Mouse (Mus musculus): ENCODE results near the gene Rab30.
"Not testable (repeated sequence)": the region's sequence is repeated elsewhere in the genome, so short reads cannot be mapped to it uniquely, and the experiment has no call there.

Gene Rab30

DNA sequence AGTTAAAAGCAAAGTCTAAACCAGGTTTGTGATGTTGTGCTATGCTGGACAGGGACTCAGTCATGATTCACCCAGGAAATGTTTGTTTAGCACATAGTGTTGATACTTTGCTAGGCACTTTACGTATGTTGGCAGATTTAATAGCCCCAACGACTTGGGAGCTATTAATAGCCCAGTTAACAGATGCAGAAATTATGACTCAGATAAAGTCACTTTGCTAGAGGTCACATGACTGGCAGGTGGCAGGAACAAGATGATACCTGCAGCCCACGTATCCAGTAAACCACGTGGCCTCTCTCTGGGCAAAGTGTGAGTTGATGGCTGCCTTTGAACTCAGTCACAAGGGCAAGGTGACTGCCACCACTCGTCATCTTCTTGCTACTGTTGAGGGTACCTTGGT is 16.7 kb downstream of the Rab30 start:
- DNase-seq, result no peak

DNA sequence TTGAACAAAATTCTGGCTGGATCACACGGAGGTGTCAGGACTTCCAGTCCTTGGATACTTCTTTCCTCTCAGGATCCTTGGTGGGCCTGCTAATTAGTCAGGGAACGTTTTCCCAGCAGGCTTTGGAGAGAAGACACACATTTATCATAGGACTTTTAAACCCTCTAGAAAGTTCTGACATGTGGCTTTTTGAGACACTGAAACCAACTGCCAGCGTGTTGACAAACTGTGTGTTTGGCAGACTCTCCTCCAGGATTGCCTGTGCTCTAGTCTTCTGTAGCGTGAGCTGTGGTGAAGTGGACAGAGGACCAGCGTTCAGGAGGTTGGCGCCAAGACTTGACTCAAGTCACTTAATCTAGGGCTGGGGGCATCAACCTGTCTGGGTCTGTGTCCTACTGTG is 19.2 kb downstream of the Rab30 start:
- DNase-seq, result no peak

DNA sequence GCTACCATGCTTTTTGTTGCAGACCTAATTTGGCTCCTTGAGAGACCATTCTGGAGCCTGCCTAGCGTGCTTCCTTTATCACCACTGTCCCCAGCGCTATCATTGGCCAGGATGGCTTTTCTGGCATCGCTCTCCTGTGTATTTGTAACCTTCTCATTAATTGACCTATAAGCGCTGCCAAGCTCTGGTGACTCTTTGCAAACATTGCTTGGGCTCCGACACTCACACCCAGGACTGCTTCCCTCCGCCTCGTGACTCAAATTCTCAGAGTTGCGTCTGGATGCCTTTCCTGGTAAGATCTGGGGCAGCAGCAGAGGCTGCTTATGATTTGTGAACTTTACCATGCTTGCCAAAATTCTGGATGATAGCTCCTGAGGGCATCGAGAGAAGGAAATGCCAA is 19.8 kb downstream of the Rab30 start:
- DNase-seq, result no peak

DNA sequence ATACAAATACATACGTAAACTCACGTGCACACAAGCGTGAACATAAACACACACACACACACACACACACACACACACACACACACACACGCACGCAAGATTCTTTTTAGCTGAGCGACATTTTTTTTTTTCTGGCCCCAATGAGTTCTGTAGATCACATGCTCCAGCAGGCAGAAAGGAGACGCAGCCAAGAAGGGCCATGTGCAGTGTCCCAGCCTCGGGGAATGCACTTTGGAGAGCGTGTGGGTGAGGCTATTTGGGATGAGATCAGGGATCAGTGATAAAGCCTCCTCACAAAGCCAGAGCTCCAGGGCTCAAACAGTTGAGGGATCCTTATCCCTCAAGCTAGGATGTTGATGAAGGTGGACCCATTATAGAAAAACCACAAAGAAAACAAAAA is 24.0 kb downstream of the Rab30 start:
- no peak for DNase-seq

DNA sequence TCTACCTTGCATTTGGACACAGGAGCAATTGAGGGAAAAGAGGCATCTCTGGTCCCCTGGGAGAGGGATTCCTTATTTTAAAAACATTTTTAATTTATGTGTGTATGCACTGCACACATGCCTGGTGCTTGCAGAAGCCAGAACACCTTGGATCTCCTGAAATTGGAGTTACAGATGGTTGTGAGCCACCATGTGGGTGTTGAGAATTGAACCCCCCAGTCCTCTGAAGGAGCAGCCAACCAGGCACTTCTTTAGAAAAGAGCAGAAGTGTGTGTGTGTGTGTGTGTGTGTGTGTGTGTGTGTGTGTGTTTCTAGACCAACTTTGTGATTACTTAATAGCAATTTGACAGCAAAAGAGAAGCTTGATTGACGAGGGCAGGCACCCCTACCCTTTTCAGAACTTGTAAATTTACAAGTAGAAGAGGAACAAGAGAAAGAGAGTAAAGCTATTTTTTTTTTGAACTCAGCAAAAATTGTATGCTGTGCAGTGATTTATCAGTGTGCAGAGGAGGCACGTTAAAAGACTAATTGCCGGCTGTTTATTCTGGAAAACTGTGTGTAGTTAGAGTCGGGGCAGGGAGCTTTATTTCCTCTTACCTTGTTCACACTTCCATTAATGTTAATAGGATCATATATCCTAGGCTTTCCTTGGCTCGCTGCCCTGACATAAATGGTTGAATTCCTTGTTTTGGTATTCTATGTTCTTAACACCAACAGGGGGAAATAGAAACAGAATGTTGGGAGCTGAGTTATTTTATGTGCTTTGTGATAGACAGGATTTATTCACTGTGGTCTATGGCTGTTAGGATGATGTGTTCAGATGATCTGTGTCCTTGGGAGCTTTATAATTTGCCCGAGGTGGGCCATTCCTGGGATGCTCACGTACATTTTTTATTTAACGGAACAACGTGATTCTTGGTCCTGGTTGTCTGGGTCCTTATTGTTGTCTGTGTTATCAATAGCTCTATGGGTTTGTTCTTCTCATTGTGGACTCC is 25.0 kb downstream of the Rab30 start:
- no peak for DNase-seq

DNA sequence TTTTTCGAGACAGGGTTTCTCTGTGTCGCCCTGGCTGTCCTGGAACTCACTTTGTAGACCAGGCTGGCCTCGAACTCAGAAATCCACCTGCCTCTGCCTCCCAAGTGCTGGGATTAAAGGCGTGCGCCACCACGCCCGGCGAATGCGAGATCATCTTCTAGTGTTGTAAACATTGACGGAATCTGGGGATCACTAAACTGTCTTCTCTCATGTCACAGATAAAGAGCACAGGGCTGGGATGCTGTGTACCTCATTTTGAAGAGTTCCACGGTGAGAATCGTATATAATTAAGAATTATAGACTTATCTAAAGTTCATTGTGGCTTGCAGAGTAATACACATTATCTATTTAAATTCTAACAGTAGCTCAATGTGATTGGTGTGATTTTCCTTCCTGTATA is 26.7 kb downstream of the Rab30 start:
- DNase-seq, result not testable (repeated sequence)

DNA sequence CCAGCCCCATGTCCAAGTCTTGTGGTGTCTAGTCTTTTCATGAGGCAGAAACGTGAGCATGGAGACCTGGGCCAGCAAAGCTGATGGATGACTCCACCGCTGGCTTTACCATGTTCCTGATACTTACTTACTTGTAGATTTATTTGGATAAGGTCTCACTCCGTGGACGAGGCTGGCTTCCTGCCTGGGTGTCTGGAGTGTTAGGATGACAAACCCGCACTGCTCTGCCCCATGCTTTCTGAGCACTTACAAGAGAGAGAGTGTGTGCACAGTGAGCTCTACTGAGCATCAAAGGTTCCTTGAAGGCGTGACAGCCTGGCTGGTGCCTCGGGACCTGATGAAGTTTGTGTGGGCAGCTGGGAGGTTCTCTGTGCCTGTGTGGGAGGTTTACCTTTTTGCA is 27.5 kb downstream of the Rab30 start:
- DNase-seq, result no peak

DNA sequence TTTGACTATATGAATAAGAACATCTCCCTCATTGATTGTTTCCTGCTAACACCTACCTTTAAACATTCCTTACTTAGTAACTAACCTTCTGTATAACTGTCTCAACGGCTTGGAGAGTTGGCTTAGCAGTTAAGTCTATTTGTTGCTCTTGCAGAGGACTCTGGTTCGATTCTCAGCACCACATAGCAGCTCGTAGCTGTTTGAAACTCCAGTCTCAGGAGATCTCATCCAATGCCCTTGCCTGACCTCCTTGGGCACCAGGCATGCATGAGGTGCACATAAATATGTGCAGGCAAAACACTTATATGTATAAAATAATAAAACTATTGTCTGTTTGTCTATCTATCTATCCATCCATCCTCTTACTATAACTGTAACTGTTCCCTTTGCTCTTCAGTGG is 31.6 kb downstream of the Rab30 start:
- DNase-seq, result no peak

DNA sequence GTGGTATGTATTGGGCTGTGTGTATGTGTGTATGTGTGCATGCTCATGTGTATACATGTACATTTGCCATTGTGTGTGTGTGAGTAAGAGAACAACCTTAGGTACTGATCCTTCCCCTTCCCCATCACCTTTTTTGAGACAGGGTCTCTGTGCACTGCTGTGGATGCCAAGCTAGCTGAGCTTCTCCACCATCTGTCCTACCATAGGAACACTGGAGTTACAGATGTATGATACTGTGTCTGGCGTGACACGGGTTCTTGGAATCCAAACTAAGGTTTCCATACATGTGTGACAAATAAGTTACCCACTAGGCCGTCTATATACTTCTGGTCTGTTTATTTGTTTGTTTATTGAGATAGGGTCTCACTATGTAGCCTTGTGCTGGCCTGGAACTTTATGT is 32.2 kb downstream of the Rab30 start:
- no peak for DNase-seq

DNA sequence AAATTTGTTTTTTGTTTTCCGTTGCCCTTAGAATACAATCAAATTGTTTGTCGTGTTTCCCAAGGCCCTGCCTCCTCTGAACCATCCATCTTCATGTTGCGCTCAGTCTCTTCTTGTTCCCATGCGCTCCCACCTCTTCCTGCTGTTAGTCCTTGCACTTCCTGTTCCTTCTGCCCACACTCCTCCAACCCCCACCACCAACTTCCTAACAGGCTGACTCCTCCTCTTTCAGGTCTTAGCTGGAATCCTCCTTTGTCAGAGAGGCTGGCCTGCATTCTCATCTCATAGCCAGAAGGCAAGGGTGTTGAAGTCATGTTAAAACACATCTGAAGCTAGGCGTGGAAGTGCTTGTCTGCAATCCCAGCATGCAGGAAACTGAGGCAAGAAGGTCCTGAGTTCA is 33.3 kb downstream of the Rab30 start:
- no peak for DNase-seq

DNA sequence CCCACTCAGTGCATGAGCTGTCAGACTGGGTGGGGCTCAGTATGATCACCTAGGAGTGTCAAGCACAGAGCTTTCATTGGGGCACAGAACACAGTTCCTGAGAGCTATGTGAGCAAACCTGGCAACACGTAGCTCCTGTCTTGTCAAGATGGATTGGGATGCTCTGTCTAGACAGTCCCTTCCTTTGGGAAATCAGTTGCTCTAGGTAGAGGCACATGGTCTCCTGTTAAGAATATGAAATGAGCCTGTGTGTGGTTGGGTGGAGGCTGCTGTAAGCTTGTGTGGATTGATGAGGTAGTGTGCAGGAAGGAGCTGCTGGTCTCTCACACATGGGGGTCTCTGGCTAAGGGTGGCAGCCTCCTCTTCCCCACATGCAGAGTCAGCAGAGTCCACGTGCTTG is 34.3 kb downstream of the Rab30 start:
- DNase-seq, result no peak

DNA sequence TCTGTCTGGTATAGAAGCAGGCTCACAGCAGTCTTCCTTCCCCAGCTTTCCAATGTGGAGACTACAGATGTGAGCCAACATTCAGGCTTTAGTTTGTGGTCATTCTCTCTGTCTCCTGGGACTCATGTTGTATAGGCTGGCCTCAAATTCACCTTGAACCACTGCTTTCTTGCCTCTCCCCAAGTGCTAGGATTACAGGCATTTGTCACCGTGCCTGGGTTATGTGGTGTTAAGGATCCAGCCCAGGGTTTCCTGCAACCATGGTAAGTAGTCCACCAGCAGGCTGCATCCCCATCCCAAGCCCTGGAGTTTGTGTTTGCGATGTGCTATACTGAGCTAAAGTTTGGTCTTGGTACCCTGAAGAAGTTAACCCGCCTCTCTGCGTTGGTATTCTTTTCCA is 35.2 kb downstream of the Rab30 start:
- no peak for DNase-seq

DNA sequence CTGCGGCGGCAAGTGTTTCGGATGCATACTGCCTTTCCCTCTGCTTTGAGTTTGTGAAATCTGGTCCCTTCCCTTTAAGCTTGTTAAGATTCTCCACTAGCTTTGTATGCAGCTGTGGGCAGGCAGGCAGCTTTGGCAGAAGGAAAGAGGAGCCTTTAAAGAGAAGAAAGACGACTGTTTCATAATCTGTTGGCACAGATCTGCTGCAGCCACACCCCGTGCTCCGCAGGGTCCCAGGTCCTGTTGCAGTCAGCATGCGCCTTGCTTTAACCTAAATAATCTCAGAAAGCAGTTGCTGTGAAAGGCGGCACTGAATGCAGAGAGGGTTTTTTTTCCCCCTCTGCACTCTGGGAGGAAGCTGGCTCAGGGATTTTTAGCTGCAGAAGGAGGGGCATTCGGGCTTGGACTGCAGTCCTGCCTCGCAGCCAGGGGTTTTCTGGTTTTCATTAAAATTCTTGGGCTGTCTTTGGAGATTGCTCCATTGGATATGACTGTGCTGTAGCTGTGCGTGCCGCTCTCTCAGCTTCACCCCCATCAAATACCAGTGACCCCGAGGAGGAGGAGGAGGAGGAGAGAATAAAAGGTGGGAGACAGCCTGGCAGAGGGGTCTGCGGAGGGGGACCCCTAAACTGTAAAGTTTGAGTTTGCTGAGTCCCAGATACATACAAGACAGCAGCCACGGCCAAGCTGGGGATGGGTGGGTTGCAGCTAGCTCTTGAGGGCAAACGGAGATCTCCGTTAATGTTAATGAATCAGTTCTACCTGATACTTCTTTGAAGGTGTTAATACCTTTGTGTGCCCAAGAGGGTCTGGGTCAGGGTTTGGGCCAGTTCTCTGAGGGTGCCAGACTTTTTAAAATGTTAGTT is 35.9 kb downstream of the Rab30 start:
- no peak for DNase-seq

DNA sequence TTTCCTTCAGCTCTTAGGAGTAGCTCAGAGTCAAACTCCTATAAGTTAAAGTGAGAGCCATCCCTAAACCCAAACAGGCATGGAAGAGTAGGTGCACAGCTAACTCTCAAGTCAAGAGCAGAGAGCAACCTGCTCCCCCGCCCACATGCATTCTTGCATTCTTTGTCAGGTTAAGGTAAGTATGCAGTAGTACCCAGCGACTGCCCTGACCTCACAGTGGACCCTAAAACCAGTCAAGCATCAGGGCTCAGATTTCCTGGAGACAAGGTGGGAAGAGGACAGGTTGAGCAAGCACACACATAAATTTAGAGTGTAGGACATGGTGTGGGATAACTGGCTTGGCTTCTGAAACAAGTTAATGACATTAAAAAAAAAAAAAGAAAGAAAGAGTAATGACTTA is 37.7 kb downstream of the Rab30 start:
- DNase-seq, result no peak

DNA sequence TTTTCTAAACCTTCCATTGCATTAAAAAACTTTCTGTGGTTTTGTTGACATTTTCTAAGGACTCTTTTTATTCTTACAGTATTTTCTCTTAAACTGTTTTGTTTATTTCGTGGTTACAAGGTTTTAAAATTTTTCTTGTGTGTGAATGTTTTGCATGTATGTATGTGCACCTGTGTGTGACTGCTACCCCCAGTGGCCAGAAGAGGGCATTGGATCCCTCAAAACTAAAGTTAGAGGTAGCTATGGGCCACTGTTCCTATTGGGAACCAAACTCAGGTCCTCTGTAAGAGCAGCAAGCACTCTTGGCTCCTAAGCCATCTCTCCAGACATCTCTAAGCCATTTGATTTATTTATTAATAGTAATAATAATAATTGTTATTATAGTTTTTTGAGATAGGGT is 40.0 kb downstream of the Rab30 start:
- DNase-seq, result peak; percentile 30 to 40

DNA sequence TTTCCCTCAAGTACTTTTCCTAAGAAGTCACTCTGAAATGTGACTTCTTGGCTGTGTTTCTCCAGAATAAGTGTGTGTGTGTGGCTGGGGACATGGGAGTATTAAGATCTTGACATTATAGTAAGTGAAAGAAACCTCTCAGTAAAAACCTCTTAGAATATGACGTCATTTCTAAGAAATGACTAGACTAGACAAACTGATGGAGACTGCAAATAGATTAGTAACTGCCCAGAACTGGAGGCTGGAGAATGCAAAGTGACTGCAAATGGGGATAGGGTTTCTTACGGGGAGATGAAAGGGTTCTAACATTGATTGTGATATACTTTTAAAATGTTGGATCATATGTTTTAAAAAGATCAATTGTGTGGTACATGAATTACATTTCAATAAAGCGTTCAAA is 40.5 kb downstream of the Rab30 start:
- DNase-seq, result no peak

DNA sequence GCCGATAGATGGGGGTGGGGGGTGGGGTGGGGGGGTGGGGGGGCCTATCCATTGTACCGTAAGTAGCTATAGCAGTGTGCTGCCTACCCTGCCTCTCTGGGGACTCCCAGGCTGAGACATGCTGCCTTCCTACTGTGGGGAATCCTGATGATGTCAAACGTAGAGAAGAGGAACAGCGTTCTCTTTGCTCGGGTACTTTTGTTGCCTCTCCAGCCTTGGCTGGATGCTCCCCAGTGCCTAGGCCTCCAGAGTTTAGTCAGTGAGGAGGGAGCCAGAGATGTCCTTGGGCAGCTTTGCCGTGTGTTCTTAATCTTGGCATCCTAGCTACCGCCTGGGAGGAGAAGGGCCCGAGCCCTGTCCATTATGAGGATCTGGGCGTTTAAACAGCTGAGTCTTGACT is 41.1 kb downstream of the Rab30 start:
- no peak for DNase-seq

DNA sequence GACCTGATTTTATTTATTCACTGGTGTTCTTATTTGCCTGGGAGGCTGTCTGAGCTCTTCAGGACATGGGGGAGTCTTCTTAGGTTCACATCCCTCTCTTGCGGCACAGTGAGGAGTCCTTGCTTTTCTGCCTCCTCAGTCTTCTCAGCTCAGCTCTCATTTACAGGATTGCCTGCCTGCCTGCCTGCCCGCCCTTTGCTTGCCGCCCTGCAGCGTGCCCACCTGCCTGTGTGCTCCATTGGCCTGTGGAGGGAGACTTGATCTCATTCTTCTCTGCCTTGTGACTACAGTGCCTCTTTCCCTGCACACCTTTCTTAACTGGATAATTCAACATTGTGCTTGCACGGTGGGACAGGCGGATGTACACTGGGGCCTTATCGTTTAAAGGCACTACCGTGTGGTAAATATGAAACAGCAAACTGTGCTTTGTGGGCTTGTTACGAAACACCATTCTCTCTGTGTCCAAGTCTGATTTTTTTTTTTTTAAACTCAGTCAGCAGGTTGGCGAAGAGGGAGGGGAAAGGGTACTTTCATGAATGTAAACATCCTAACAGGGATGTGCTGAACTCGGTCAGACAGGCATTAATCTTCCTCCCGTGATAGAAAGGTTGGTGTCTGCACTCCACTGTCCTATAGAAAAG is 41.9 kb downstream of the Rab30 start:
- no peak for DNase-seq

DNA sequence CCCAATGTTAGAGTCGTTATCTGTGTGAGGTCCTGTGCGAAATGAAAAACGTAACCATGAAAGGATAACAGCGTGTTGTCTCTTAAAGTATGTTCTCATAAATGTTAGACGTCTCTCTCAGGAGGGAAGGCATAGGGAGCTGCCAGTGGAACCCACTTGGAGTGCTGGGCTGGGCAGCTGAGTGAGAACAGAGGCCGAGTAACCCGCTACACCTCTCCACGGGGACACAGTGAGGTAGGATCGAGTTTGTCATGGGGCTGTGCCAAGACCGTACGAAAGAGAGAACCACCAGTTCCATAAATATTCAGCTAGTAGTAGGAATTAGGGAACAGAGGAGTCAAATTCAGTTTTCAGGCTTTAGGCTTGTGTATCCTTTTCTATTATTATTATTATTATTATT is 42.5 kb downstream of the Rab30 start:
- DNase-seq, result no peak

DNA sequence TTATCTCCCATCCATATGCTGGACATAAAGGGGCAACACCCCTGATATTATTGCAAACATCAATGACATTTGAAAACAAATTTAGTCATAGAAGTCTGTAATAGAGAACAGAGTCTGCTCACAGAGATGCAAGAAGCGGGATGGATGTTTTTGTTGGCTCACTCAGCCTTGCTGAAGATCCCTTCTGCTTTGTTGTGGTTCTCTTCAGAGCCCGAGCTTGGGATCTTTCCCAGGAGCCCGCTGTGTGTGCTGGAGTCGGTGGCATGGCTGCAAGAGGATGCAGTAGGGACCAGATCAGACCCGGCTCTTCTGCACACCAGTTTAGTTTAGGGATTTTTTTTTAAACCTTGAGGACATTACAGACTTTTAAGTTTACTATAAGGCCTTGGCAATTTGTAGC is 54.3 kb downstream of the Rab30 start:
- no peak for DNase-seq

DNA sequence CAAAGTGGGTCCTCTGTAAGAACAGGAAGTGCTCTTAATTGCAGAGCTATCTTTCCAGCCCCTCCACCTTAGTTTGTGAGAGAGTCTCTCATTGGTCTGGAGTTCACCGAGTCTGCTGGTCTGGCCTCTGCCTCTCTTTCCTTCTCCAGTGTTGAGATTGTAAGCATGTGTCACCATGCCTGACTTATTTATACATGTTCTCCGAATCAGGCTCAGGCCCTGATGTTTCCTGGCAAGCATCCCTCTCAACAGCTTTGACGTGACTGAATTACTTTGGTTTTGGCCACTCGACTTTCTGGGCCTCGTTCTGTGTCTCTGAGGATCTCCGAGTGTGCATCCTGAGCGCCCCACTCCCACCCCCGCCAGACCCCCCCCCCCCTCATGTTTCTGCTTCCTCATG is 55.4 kb downstream of the Rab30 start:
- DNase-seq, result no peak

DNA sequence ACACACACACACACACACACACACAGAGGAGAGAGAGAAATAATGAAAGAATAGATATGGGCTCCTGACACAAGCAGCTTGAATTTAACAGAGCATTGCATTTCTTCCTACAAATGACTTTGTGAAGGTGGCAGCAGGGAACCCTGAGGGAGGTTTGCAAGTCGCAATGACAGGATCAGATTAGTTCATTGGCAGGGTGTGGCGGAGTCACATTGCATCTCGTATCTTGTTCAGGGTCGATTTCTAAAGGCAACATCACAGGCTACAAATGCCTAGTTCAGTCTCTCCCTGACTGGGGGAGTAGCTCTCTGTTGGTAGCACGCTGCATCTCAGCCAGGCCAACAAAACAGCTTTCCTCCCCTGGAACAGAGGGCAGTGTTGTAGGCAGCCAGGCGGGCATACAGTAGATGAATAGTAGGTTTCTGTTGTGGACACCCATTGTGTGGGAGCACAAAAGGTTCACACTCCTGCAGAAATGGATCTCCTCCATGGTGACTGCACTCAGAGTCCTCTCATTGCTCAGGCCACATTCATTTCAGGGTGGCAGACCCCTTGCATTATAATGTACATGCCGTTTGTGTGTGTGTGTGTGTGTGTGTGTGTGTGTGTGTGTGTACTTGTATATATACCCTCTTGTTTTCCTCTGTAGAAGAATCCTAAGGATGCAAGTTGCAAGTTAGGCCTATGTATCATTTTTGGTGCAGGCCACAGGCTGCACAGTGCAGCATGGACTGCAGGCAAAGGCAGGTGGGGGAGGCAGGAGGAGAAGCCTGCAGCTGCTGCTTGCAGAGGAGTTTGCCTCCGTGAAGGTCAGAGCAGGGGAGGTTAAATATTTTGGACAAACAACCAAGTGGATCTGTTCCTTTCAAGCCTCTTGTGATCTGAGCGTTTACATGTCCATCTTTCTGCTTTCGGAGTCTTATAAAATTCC is 58.5 kb downstream of the Rab30 start:
- no peak for DNase-seq
